Mouse (Mus musculus) limb, embryonic 12.5 days (tissue): ENCODE measurements at regions not wholly inside any gene's neighbourhood (a gene's known extent, or its start where the extent isn't known, plus 50 kb on each side); places are given as distances from the start of the nearest gene placed in this dataset.
A peak's percentile ranks its signal among the peaks of the same experiment; 100 is the strongest.

ENCODE experiments used
- ATAC-seq: fragments of 200-750 bp; cut with Nextera tagmentation; 2 replicates; pipeline ENCODE4 v1.8.0; 2017; ENCODE audit warnings: low read depth, moderate TSS enrichment; ENCODE audit not compliant: insufficient number of reproducible peaks, insufficient read depth, low FRiP score, low TSS enrichment
- H3K27ac ChIP-seq: fragments of 300-500 bp; sonication (generic); 2 replicates; pipeline ENCODE4 v1.5.1; 2016; ENCODE audit warnings: mild to moderate bottlenecking, moderate library complexity
- H3K27me3 ChIP-seq: fragments of 300-500 bp; sonication (generic); 2 replicates; pipeline ENCODE4 v1.6.1; 2016; ENCODE audit warnings: mild to moderate bottlenecking, moderate library complexity
- H3K36me3 ChIP-seq: fragments of 300-500 bp; sonication (generic); 2 replicates; pipeline ENCODE4 v1.6.1; 2016; ENCODE audit warnings: mild to moderate bottlenecking, moderate library complexity
- H3K4me1 ChIP-seq: fragments of 300-500 bp; sonication (generic); replicated peaks from 2 replicates; pipeline ENCODE4 v1.6.1; 2016
- H3K4me2 ChIP-seq: fragments of 300-500 bp; sonication (generic); 2 replicates; pipeline ENCODE4 v1.6.1; 2016; ENCODE audit warnings: mild to moderate bottlenecking, moderate library complexity
- H3K4me3 ChIP-seq: fragments of 300-500 bp; sonication (generic); replicated peaks from 2 replicates; pipeline ENCODE4 v1.5.1; 2016; ENCODE audit warnings: mild to moderate bottlenecking
- H3K9ac ChIP-seq: fragments of 300-500 bp; sonication (generic); replicated peaks from 2 replicates; pipeline ENCODE4 v1.6.1; 2016; ENCODE audit warnings: mild to moderate bottlenecking, moderate library complexity
- H3K9me3 ChIP-seq: fragments of 300-500 bp; sonication (generic); 2 replicates; pipeline ENCODE4 v1.6.1; 2016; ENCODE audit warnings: mild to moderate bottlenecking, moderate library complexity
- WGBS: fragments of 180-500 bp; shearing (Covaris S2); methylation state at CpG from one replicate; pipeline ENCODE4 v1.1.7; 2016; 5-methylcytosine and 5-hydroxymethylcytosine counted together

- no peak for ATAC-seq
- no peak overlapping the region for H3K27ac ChIP-seq
- no peaks in the 10 kb centered on the region for H3K27me3 ChIP-seq
- H3K4me3 ChIP-seq: no peak overlapping the region
- H3K4me1 ChIP-seq: 0 out of 2 replicates have a peak, but pooled peaks cover 5% of the 10 kb centered on the region
- H3K9ac ChIP-seq: no peak overlapping the region
- no peaks in the 10 kb centered on the region for H3K9me3 ChIP-seq
- no peak overlapping the region for H3K4me2 ChIP-seq
- H3K36me3 ChIP-seq: no peaks in the 10 kb centered on the region
Measured at GRCm38 (mm10) chr7:71788401-71788800, 437.1 kb upstream of the Gm10295 start.

GRCm38 (mm10) chr7:71782496-71782895 is 431.2 kb upstream of the Gm10295 start:
- 66% methylated on average over 4 of the region's 4 CpGs for WGBS
- 0 out of 2 replicates have a peak, but pooled peaks cover 5% of the 10 kb centered on the region for H3K4me1 ChIP-seq
- ATAC-seq: no peak

GRCm38 (mm10) chr7:71749886-71750285 is 398.6 kb upstream of the Gm10295 start:
- 65% methylated on average over 5 of the region's 5 CpGs for WGBS
- no peak overlapping the region for H3K4me2 ChIP-seq
- no peaks in the 10 kb centered on the region for H3K4me1 ChIP-seq
- ATAC-seq: no peak
- H3K27ac ChIP-seq: no peak overlapping the region
- no peaks in the 10 kb centered on the region for H3K27me3 ChIP-seq
- H3K36me3 ChIP-seq: no peaks in the 10 kb centered on the region
- H3K9me3 ChIP-seq: no peaks in the 10 kb centered on the region
- H3K9ac ChIP-seq: no peak overlapping the region
- no peak overlapping the region for H3K4me3 ChIP-seq

More at GRCm38 (mm10) chr7:71782496-71782895, 431.2 kb upstream of the Gm10295 start:
- Histone ChIP-seq H3K27me3 (no peaks in the 10 kb centered on the region), H3K9ac (no peak overlapping the region), H3K36me3 (no peaks in the 10 kb centered on the region), H3K4me2 (no peak overlapping the region), H3K27ac (no peak overlapping the region), H3K4me3 (no peak overlapping the region), H3K9me3 (no peaks in the 10 kb centered on the region)

GRCm38 (mm10) chr7:71746118-71746897 is 395.0 kb upstream of the Gm10295 start:
- no peak overlapping the region for H3K27ac ChIP-seq
- no peak overlapping the region for H3K9ac ChIP-seq
- 79% methylated on average over 7 of the region's 7 CpGs for WGBS
- H3K36me3 ChIP-seq: no peaks in the 10 kb centered on the region
- no peaks in the 10 kb centered on the region for H3K9me3 ChIP-seq
- H3K4me2 ChIP-seq: no peak overlapping the region
- H3K4me1 ChIP-seq: no peaks in the 10 kb centered on the region
- H3K27me3 ChIP-seq: no peaks in the 10 kb centered on the region
- H3K4me3 ChIP-seq: no peak overlapping the region
- ATAC-seq: no peak

- Histone ChIP-seq H3K9me3 (no peaks in the 10 kb centered on the region), H3K27me3 (no peaks in the 10 kb centered on the region), H3K4me1 (no peaks in the 10 kb centered on the region), H3K9ac (no peak overlapping the region), H3K36me3 (no peaks in the 10 kb centered on the region), H3K4me2 (no peak overlapping the region), H3K4me3 (no peak overlapping the region), H3K27ac (no peak overlapping the region)
- no peak for ATAC-seq
Measured at GRCm38 (mm10) chr7:71728509-71728908, 377.2 kb upstream of the Gm10295 start.

- Histone ChIP-seq H3K4me1 (no peaks in the 10 kb centered on the region), H3K27ac (no peak overlapping the region), H3K27me3 (peaks cover 4% of the 10 kb centered on the region; the same call in 1 of the 2 replicates), H3K4me2 (no peak overlapping the region), H3K9me3 (no peaks in the 10 kb centered on the region), H3K4me3 (no peak overlapping the region), H3K9ac (no peak overlapping the region), H3K36me3 (no peaks in the 10 kb centered on the region)
- WGBS: 85% methylated on average over 4 of the region's 4 CpGs
- ATAC-seq: no peak
Measured at GRCm38 (mm10) chr7:71708209-71708608, 356.9 kb upstream of the Gm10295 start.

GRCm38 (mm10) chr7:71706201-71706600 is 354.9 kb upstream of the Gm10295 start:
- H3K4me1 ChIP-seq: no peaks in the 10 kb centered on the region
- H3K27me3 ChIP-seq: peaks cover 4% of the 10 kb centered on the region; the same call in 1 of the 2 replicates
- 0 out of 2 replicates have a peak overlapping the region, but pooled peaks have one; percentile 87 for H3K9ac ChIP-seq
- H3K9me3 ChIP-seq: no peaks in the 10 kb centered on the region
- H3K4me2 ChIP-seq: peak overlapping the region; percentile 91; the same call in 1 of the 2 replicates
- no peaks in the 10 kb centered on the region for H3K36me3 ChIP-seq
- WGBS: 59% methylated on average over 3 of the region's 3 CpGs
- no peak overlapping the region for H3K4me3 ChIP-seq
- ATAC-seq: no peak
- no peak overlapping the region for H3K27ac ChIP-seq

- H3K9ac ChIP-seq: peak overlapping the region; percentile 87
- H3K36me3 ChIP-seq: no peaks in the 10 kb centered on the region
- under 1% methylated on average over 59 of the region's 59 CpGs for WGBS
- H3K4me1 ChIP-seq: no peaks in the 10 kb centered on the region
- peak overlapping the region; percentile 91 for H3K4me2 ChIP-seq
- no peaks in the 10 kb centered on the region for H3K9me3 ChIP-seq
- H3K27me3 ChIP-seq: peaks cover 4% of the 10 kb centered on the region; the same call in 1 of the 2 replicates
- 0 out of 2 replicates have a peak overlapping the region, but pooled peaks have one; percentile 17 for H3K27ac ChIP-seq
- peak overlapping the region; percentile 61 for H3K4me3 ChIP-seq
- peak; percentile 56; the same call in 1 of the 2 replicates for ATAC-seq
Measured at GRCm38 (mm10) chr7:71705426-71706050, 354.3 kb upstream of the Gm10295 start.

- ATAC-seq: no peak
- Histone ChIP-seq H3K4me2 (peak overlapping the region; percentile 91), H3K9ac (0 out of 2 replicates have a peak overlapping the region, but pooled peaks have one; percentile 87), H3K27me3 (peaks cover 4% of the 10 kb centered on the region; the same call in 1 of the 2 replicates), H3K4me1 (no peaks in the 10 kb centered on the region), H3K9me3 (no peaks in the 10 kb centered on the region), H3K27ac (no peak overlapping the region), H3K36me3 (no peaks in the 10 kb centered on the region), H3K4me3 (no peak overlapping the region; the same call in 1 of the 2 replicates)
- WGBS: 68% methylated on average over 4 of the region's 4 CpGs
Measured at GRCm38 (mm10) chr7:71704661-71705240, 353.5 kb upstream of the Gm10295 start.
